Mouse (Mus musculus) CH12.LX (cell line): ENCODE data around the gene Dgcr6.

Experiments used
- CHD1 ChIP-seq: IDR thresholded peaks from 2 replicates; pipeline ENCODE4 v1.6.1; 2012; ENCODE audit warnings: low read depth, low read length, improper control_type of control experiment, inconsistent platforms
- CHD2 ChIP-seq: IDR thresholded peaks from 2 replicates; pipeline ENCODE4 v1.6.1; 2011; ENCODE audit warnings: low read length, improper control_type of control experiment
- CTCF ChIP-seq, 2 experiments: IDR thresholded peaks in 1 of 2; conservative IDR thresholded peaks in 1 of 2; 2 replicates each; pipeline ENCODE4 v1.5.1; 2011 to 2012; ENCODE audit warnings: low read depth in 2 of 2, low read length in 2 of 2, improper control_type of control experiment in 1 of 2, inconsistent platforms in 1 of 2, mild to moderate bottlenecking in 1 of 2, moderate library complexity in 1 of 2
- ELF1 ChIP-seq: IDR thresholded peaks from 2 replicates; pipeline ENCODE4 v1.6.1; 2014; ENCODE audit warnings: low read depth, mild to moderate bottlenecking, inconsistent platforms, low read length, improper control_type of control experiment
- EP300 ChIP-seq: IDR thresholded peaks from 2 replicates; pipeline ENCODE4 v1.6.1; 2011; ENCODE audit warnings: low read length, improper control_type of control experiment
- KAT2A ChIP-seq: IDR thresholded peaks from 2 replicates; pipeline ENCODE4 v1.6.1; 2012; ENCODE audit warnings: low read length, improper control_type of control experiment, inconsistent platforms; ENCODE audit not compliant: insufficient replicate concordance
- MXI1 ChIP-seq: IDR thresholded peaks from 2 replicates; pipeline ENCODE4 v1.6.1; 2011; ENCODE audit warnings: mild to moderate bottlenecking, low read depth, low read length, improper control_type of control experiment
- POLR2A ChIP-seq: IDR thresholded peaks from 2 replicates; pipeline ENCODE4 v1.6.1; 2011; ENCODE audit warnings: low read depth, mild to moderate bottlenecking, improper control_type of control experiment, low read length
- POLR2AphosphoS2 ChIP-seq: IDR thresholded peaks from 2 replicates; pipeline ENCODE4 v1.6.1; 2011; ENCODE audit warnings: low read depth, low read length, improper control_type of control experiment
- SIN3A ChIP-seq: IDR thresholded peaks from 2 replicates; pipeline ENCODE4 v1.6.1; 2012; ENCODE audit warnings: low read length, improper control_type of control experiment, inconsistent platforms
- USF2 ChIP-seq: conservative IDR thresholded peaks from 2 replicates; pipeline ENCODE4 v1.6.1; 2011; ENCODE audit warnings: low read depth, low read length, improper control_type of control experiment
- ZNF384 ChIP-seq: IDR thresholded peaks from 2 replicates; pipeline ENCODE4 v1.6.1; 2012; ENCODE audit warnings: low read depth, low read length, improper control_type of control experiment, inconsistent platforms

- no peak for TF ChIP-seq CHD1
- no peak for TF ChIP-seq KAT2A
- no peak for TF ChIP-seq POLR2AphosphoS2
- no peak for TF ChIP-seq CTCF (conservative IDR thresholded peaks at IDR 0.05 in 1 of 2, IDR thresholded peaks at IDR 0.05 in 1 of 2; ENCODE audit: low read depth in 2 of 2, low read length in 2 of 2)
- no peak for TF ChIP-seq EP300
- no peak for TF ChIP-seq SIN3A
- TF ChIP-seq USF2 = no peak
- TF ChIP-seq ELF1 = no peak
- no peak for TF ChIP-seq POLR2A
- no peak for TF ChIP-seq MXI1
- no peak for TF ChIP-seq ZNF384
- no peak for TF ChIP-seq CHD2
These were observed 18.1 kb downstream of the Dgcr6 start for GRCm38 (mm10) chr16:18070798-18071197.
